Mouse (Mus musculus): ENCODE measurements around the gene Emb. TPM values are rescaled to one million over a fixed set of nuclear protein-coding genes. Genes with fewer than 3 reads are reported as not detected.

The Emb gene
- polyA plus RNA-seq, 2 experiments, result 10.6 to 20.9 TPM

DNA sequence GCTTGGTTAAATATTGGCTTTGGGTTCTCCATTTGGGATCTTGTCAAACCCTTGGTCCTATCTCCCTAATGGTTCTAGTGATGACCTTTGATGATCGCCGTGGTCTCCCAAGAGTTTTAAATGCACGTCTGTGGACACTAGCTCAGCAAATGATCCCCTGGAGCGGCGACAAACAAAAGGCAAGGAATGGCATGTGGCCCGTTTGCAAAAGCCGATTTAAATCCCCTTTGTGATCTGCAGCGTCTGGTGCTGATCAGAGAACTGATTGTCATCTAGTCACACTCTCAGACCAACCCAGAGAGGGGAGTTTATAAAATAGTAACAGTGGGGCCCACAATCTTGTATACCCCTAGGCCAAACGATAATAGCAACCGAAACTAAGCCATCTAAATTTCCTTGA, 7.1 kb downstream of the Emb start:
- Histone ChIP-seq H3K4me3 (ENCODE audit: insufficient read depth in 1 of 2, low read depth in 2 of 2, low read length in 2 of 2) (no peak overlapping the region), H3K4me2 (ENCODE audit: low read depth) (no peak overlapping the region), H3K9me3 (ENCODE audit: control insufficient read depth, low read length) (no peaks in the 10 kb centered on the region), H3K36me3 (replicated peaks; ENCODE audit: control insufficient read depth, insufficient read depth, low read depth) (no peaks in the 10 kb centered on the region), H3K27ac (no peak overlapping the region), H3K9ac (replicated peaks) (no peak overlapping the region), H3K4me1 (replicated peaks; ENCODE audit: control insufficient read depth in 2 of 2, insufficient read depth in 2 of 2, low read length in 1 of 2) (peaks cover 0 to 2% of the 10 kb centered on the region in 2 experiments; a peak in 1 of 4 replicates), H3K27me3 (ENCODE audit: control insufficient read depth, insufficient read depth, low read length) (peaks cover 12% of the 10 kb centered on the region)
- WGBS (ENCODE audit: insufficient replicate concordance), result 46% methylated on average over 10 of the region's 10 CpGs
- no peak for ATAC-seq (ENCODE audit: insufficient read depth)
- TF ChIP-seq EP300 (IDR thresholded peaks at IDR 0.05; ENCODE audit: low read depth), result no peak
- TF ChIP-seq CTCF (IDR thresholded peaks at IDR 0.05; ENCODE audit: low read depth), result no peak
- no peak for DNase-seq (ENCODE audit: low read depth in 3 of 3, low spot score in 3 of 3)

DNA sequence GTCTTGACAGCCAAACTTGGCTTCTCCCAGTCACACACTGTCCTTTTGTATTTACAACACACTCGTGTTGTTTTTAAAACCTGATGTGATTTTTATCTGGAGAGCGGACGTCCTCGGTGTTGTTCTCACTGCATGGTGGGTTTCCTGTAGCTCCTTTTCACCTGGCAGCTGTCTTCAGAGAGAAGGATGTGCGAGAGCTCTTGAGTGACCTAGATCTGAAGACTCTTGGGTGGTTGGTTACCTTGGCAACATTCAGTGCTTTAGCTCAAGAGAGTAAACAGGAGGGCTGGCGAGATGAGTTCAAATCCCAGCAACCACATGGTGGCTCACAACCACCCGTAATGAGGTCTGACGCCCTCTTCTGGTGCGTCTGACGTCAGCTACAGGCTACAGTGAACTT, 7.8 kb downstream of the Emb start:
- Histone ChIP-seq H3K36me3 (replicated peaks; ENCODE audit: control insufficient read depth, insufficient read depth, low read depth) (no peaks in the 10 kb centered on the region), H3K4me1 (replicated peaks; ENCODE audit: control insufficient read depth in 2 of 2, insufficient read depth in 2 of 2, low read length in 1 of 2) (peaks cover 0 to 2% of the 10 kb centered on the region in 2 experiments; a peak in 1 of 4 replicates), H3K4me3 (ENCODE audit: insufficient read depth in 1 of 2, low read depth in 2 of 2, low read length in 2 of 2) (no peak overlapping the region), H3K9me3 (ENCODE audit: control insufficient read depth, low read length) (no peaks in the 10 kb centered on the region), H3K4me2 (ENCODE audit: low read depth) (no peak overlapping the region), H3K27me3 (ENCODE audit: control insufficient read depth, insufficient read depth, low read length) (peaks cover 19% of the 10 kb centered on the region), H3K9ac (replicated peaks) (no peak overlapping the region), H3K27ac (no peak overlapping the region)
- ATAC-seq (ENCODE audit: insufficient read depth) (no peak), DNase-seq (ENCODE audit: low read depth in 3 of 3, low spot score in 3 of 3) (no peak)
- TF ChIP-seq EP300 (IDR thresholded peaks at IDR 0.05; ENCODE audit: low read depth), result no peak
- TF ChIP-seq CTCF (IDR thresholded peaks at IDR 0.05; ENCODE audit: low read depth), result no peak
- whole genome bisulfite sequencing (ENCODE audit: insufficient replicate concordance), result 36% methylated on average over 10 of the region's 10 CpGs

DNA sequence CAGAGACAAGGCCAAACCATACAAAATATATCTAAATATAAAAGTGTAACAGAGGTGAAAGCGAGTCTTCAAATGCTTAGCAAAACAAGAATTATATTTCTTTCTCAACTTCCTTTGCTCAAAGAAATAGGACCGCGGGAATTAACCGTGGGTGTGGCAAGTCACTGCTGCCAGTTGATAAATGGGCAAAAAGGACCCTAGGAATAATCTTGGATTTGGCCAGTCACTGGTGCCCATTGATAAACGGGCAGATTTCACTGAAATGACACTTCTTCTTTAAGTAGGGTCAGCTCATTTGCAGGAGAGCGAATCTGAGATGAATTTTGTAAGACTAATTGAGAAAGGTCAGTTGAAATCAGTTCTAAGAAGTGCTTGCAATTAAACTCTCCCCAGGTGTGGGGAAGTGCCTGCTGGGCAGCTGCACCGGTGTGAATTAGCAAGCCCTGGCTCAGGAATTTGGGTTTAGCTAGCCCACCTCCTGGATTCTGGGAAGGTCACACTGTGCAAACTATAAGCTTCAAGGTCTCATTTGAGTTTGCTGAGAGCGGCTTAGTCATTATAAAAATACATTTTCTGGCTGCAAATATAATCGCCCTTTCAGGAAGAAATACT, 8.5 kb downstream of the Emb start:
- Histone ChIP-seq H3K27me3 (ENCODE audit: control insufficient read depth, insufficient read depth, low read length) (peaks cover 22% of the 10 kb centered on the region), H3K4me2 (ENCODE audit: low read depth) (no peak overlapping the region), H3K4me1 (replicated peaks; ENCODE audit: control insufficient read depth in 2 of 2, insufficient read depth in 2 of 2, low read length in 1 of 2) (peaks cover 0 to 2% of the 10 kb centered on the region in 2 experiments; a peak in 1 of 4 replicates), H3K36me3 (replicated peaks; ENCODE audit: control insufficient read depth, insufficient read depth, low read depth) (no peaks in the 10 kb centered on the region), H3K9me3 (ENCODE audit: control insufficient read depth, low read length) (no peaks in the 10 kb centered on the region), H3K27ac (no peak overlapping the region), H3K9ac (replicated peaks) (no peak overlapping the region), H3K4me3 (ENCODE audit: insufficient read depth in 1 of 2, low read depth in 2 of 2, low read length in 2 of 2) (no peak overlapping the region)
- no peak for TF ChIP-seq EP300 (IDR thresholded peaks at IDR 0.05; ENCODE audit: low read depth)
- TF ChIP-seq CTCF (IDR thresholded peaks at IDR 0.05; ENCODE audit: low read depth), result no peak
- WGBS (ENCODE audit: insufficient replicate concordance), result 28% methylated on average over 9 of the region's 9 CpGs
- no peak for ATAC-seq (ENCODE audit: insufficient read depth)
- DNase-seq (ENCODE audit: low read depth in 3 of 3, low spot score in 3 of 3), result no peak

GRCm38 (mm10) chr13:117217621-117218020, 9.3 kb downstream of the Emb start:
- H3K36me3 ChIP-seq (replicated peaks; ENCODE audit: control insufficient read depth, insufficient read depth, low read depth), result no peaks in the 10 kb centered on the region
- H3K9ac ChIP-seq (replicated peaks), result no peak overlapping the region
- no peak overlapping the region for H3K4me3 ChIP-seq (ENCODE audit: insufficient read depth in 1 of 2, low read depth in 2 of 2, low read length in 2 of 2)
- TF ChIP-seq EP300 (IDR thresholded peaks at IDR 0.05; ENCODE audit: low read depth) (no peak), CTCF (IDR thresholded peaks at IDR 0.05; ENCODE audit: low read depth) (no peak)
- H3K4me2 ChIP-seq (ENCODE audit: low read depth), result no peak overlapping the region
- no peak for ATAC-seq (ENCODE audit: insufficient read depth)
- peaks cover 0 to 2% of the 10 kb centered on the region in 2 experiments; a peak in 1 of 4 replicates for H3K4me1 ChIP-seq (replicated peaks; ENCODE audit: control insufficient read depth in 2 of 2, insufficient read depth in 2 of 2, low read length in 1 of 2)
- 51% methylated on average over 11 of the region's 11 CpGs for WGBS (ENCODE audit: insufficient replicate concordance)
- no peak for DNase-seq (ENCODE audit: low read depth in 3 of 3, low spot score in 3 of 3)
- no peaks in the 10 kb centered on the region for H3K9me3 ChIP-seq (ENCODE audit: control insufficient read depth, low read length)
- H3K27ac ChIP-seq, result no peak overlapping the region
- H3K27me3 ChIP-seq (ENCODE audit: control insufficient read depth, insufficient read depth, low read length), result peaks cover 26% of the 10 kb centered on the region

DNA sequence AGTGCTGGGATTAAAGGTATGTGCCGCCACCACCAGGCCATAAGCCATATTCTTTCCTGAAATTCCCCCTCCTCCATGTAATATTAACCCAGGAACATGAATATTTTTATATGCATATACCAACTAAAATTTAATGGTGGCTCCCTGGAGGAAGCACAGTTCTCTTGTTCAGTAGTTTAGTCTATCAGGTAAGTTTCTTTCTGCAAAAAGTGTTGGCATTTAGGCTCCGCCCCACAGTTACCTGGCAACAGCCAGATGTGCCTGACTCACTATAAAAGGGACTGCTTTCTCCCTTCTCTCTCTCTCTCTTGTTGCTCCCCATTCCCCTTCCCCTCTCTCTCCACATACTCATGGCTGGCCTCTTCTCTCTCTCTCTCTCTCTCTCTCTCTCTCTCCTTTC, 9.8 kb downstream of the Emb start:
- DNase-seq (ENCODE audit: low read depth in 3 of 3, low spot score in 3 of 3) (no peak), ATAC-seq (ENCODE audit: insufficient read depth) (no peak)
- TF ChIP-seq EP300 (IDR thresholded peaks at IDR 0.05; ENCODE audit: low read depth), result no peak
- TF ChIP-seq CTCF (IDR thresholded peaks at IDR 0.05; ENCODE audit: low read depth), result no peak
- Histone ChIP-seq H3K4me1 (replicated peaks; ENCODE audit: control insufficient read depth in 2 of 2, insufficient read depth in 2 of 2, low read length in 1 of 2) (peaks cover 0 to 2% of the 10 kb centered on the region in 2 experiments; a peak in 1 of 4 replicates), H3K27me3 (ENCODE audit: control insufficient read depth, insufficient read depth, low read length) (peaks cover 26% of the 10 kb centered on the region), H3K36me3 (replicated peaks; ENCODE audit: control insufficient read depth, insufficient read depth, low read depth) (no peaks in the 10 kb centered on the region), H3K4me3 (ENCODE audit: insufficient read depth in 1 of 2, low read depth in 2 of 2, low read length in 2 of 2) (no peak overlapping the region), H3K4me2 (ENCODE audit: low read depth) (no peak overlapping the region), H3K9me3 (ENCODE audit: control insufficient read depth, low read length) (no peaks in the 10 kb centered on the region), H3K9ac (replicated peaks) (no peak overlapping the region), H3K27ac (no peak overlapping the region)
- 56% methylated on average over 2 of the region's 2 CpGs for WGBS (ENCODE audit: insufficient replicate concordance)
